Mouse (Mus musculus): ENCODE results near the gene Fopnl. TPM values are rescaled to one million over a fixed set of nuclear protein-coding genes. Genes with fewer than 3 reads are reported as not detected.
A peak's percentile ranks its signal among the peaks of the same experiment; 100 is the strongest.

The Fopnl gene
- total RNA-seq, 2 experiments from 2014 or later = 55.6 to 59.3 TPM

GRCm38 (mm10) chr16:14311371-14311770 is 5.8 kb downstream of the Fopnl start:
- intact Hi-C loops (cut with DNase I) = no loop called here

GRCm38 (mm10) chr16:14309833-14310232 is 7.4 kb downstream of the Fopnl start:
- no peak for DNase-seq (ENCODE audit: low spot score in 2 of 2)
- intact Hi-C loops (cut with DNase I) = no loop called here

More at GRCm38 (mm10) chr16:14311371-14311770, 5.8 kb downstream of the Fopnl start:
- no peak for DNase-seq (ENCODE audit: low spot score in 2 of 2)

- no peak for DNase-seq (ENCODE audit: low spot score in 2 of 2)
- intact Hi-C loops (cut with DNase I) = no loop called here
Measured at GRCm38 (mm10) chr16:14308245-14309073, 8.7 kb downstream of the Fopnl start.

GRCm38 (mm10) chr16:14307373-14307772 is 9.8 kb downstream of the Fopnl start:
- DNase-seq (ENCODE audit: low spot score in 2 of 2) = no peak
- intact Hi-C loops (cut with DNase I) = no loop called here

- DNase-seq (ENCODE audit: low spot score in 2 of 2) = no peak
- intact Hi-C loops (cut with DNase I) = no loop called here
Measured at GRCm38 (mm10) chr16:14306451-14306850, 10.8 kb downstream of the Fopnl start.

GRCm38 (mm10) chr16:14304791-14305190 is 12.4 kb downstream of the Fopnl start:
- no peak for DNase-seq (ENCODE audit: low spot score in 2 of 2)
- intact Hi-C loops (cut with DNase I) = no loop called here

- no peak for DNase-seq (ENCODE audit: low spot score in 2 of 2)
- intact Hi-C loops (cut with DNase I) = no loop called here
Measured at GRCm38 (mm10) chr16:14303676-14304075, 13.5 kb downstream of the Fopnl start.

GRCm38 (mm10) chr16:14303148-14303547 is 14.1 kb downstream of the Fopnl start:
- DNase-seq (ENCODE audit: low spot score in 2 of 2) = no peak
- intact Hi-C loops (cut with DNase I) = no loop called here

GRCm38 (mm10) chr16:14298461-14298860 is 18.7 kb downstream of the Fopnl start:
- DNase-seq (ENCODE audit: low spot score in 2 of 2) = peak in 1 of 2 experiments; percentile 49
- intact Hi-C loops (cut with DNase I) = no loop called here

- intact Hi-C loops (cut with DNase I) = no loop called here
- DNase-seq (ENCODE audit: low spot score in 2 of 2) = no peak
Measured at GRCm38 (mm10) chr16:14297746-14298145, 19.5 kb downstream of the Fopnl start.

GRCm38 (mm10) chr16:14297137-14297536 is 20.1 kb downstream of the Fopnl start:
- DNase-seq (ENCODE audit: low spot score in 2 of 2) = peak in 1 of 2 experiments; percentile 58
- intact Hi-C loops (cut with DNase I) = no loop called here

- intact Hi-C loops (cut with DNase I) = no loop called here
- DNase-seq (ENCODE audit: low spot score in 2 of 2) = no peak
Measured at GRCm38 (mm10) chr16:14296544-14297124, 20.6 kb downstream of the Fopnl start.

- no peak for DNase-seq (ENCODE audit: low spot score in 2 of 2)
- intact Hi-C loops (cut with DNase I) = no loop called here
Measured at GRCm38 (mm10) chr16:14295291-14295690, 21.9 kb downstream of the Fopnl start.

GRCm38 (mm10) chr16:14292205-14293199 is 24.7 kb downstream of the Fopnl start:
- intact Hi-C loops (cut with DNase I) = no loop called here
- DNase-seq (ENCODE audit: low spot score in 2 of 2) = no peak

GRCm38 (mm10) chr16:14291223-14291622 is 26.0 kb downstream of the Fopnl start, which contains the start of gene Myh11:
Gene Myh11, minus strand, starts transcription at chr16:14291372.
- DNase-seq (ENCODE audit: low spot score in 2 of 2) = peak in 1 of 2 experiments; percentile 32
- intact Hi-C loops (cut with DNase I) = no loop called here

GRCm38 (mm10) chr16:14272374-14272965 is 44.7 kb downstream of the Fopnl start:
- no peak for DNase-seq (ENCODE audit: low spot score in 2 of 2)

GRCm38 (mm10) chr16:14265203-14265920 is 51.8 kb downstream of the Fopnl start:
- intact Hi-C loops (cut with DNase I) = no loop called here
- DNase-seq (ENCODE audit: low spot score in 2 of 2) = no peak

More at GRCm38 (mm10) chr16:14272374-14272965, 44.7 kb downstream of the Fopnl start:
- intact Hi-C loops (cut with DNase I) = no loop called here

GRCm38 (mm10) chr16:14264504-14264903 is 52.7 kb downstream of the Fopnl start:
- no peak for DNase-seq (ENCODE audit: low spot score in 2 of 2)
- intact Hi-C loops (cut with DNase I) = no loop called here

GRCm38 (mm10) chr16:14263241-14263640 is 54.0 kb downstream of the Fopnl start:
- no peak for DNase-seq (ENCODE audit: low spot score in 2 of 2)
- intact Hi-C loops (cut with DNase I) = no loop called here

All from left cerebral cortex, postnatal 14 days (tissue).